Mouse (Mus musculus) ES-CJ7 (cell line): Measurements from ENCODE around the gene Six5.

Experiments used
- DNase-seq: peaks from one replicate; pipeline ENCODE4 v3.0.0; 2011; ENCODE audit warnings: low read depth, low spot score

The Six5 gene

GRCm38 (mm10) chr7:19147497-19148045 lies 53.2 kb downstream of the Six5 start:
- no peak for DNase-seq
